Mouse (Mus musculus) WW6 (cell line): ENCODE measurements around the gene Prss1.
"Not testable (repeated sequence)": the region's sequence is repeated elsewhere in the genome, so short reads cannot be mapped to it uniquely, and the experiment has no call there.

Experiments
- DNase-seq: peaks from one replicate; pipeline ENCODE4 v3.0.0-alpha.2; 2013; ENCODE audit warnings: low read depth, low spot score

The Prss1 gene

GRCm38 (mm10) chr6:41458632-41459031 is at the start of gene Prss1:
TSS of gene Prss1 (plus strand) at chr6:41458932.
- not testable (repeated sequence) for DNase-seq

GRCm38 (mm10) chr6:41442261-41442660 is 16.5 kb upstream of the Prss1 start:
- DNase-seq = not testable (repeated sequence)

GRCm38 (mm10) chr6:41446045-41446444 is 12.7 kb upstream of the Prss1 start, which contains the start of gene Gm10334:
TSS of gene Gm10334 (minus strand) at chr6:41446145.
- not testable (repeated sequence) for DNase-seq

GRCm38 (mm10) chr6:41499374-41499773 is 40.6 kb downstream of the Prss1 start:
- no peak for DNase-seq

- DNase-seq = no peak
Observed at GRCm38 (mm10) chr6:41504915-41505314, 46.2 kb downstream of the Prss1 start.

- DNase-seq = no peak
Observed at GRCm38 (mm10) chr6:41505323-41505722, 46.6 kb downstream of the Prss1 start.
